In genomic region chr9:42799242-42799641, GRCm38 (mm10) we compare ENCODE assay signal across 11 mouse cellular contexts.
A peak's percentile ranks its signal among the peaks of the same experiment; 100 is the strongest.
DNase-seq lines count a peak whose midpoint lies in the region; ATAC-seq lines count a peak whose summit lies in the region.
"Had no signal": no experiment of that assay in that cellular context is flagged by ENCODE, and none has a peak within 500 bp of the region (broad histone marks: within the 10 kb centered on the region; RNA-seq: fewer than 3 reads in every experiment).

No protein-coding gene starts in this region.

- no peaks in the 10 kb centered on the region for H3K27me3 ChIP-seq in hindbrain, embryonic 16.5 days (replicated peaks; ENCODE audit: control insufficient read depth, insufficient read depth, low read length)
- peaks cover 2% of the 10 kb centered on the region; the same call in 1 of the 2 replicates for H3K27me3 ChIP-seq in hindbrain, embryonic 10.5 days (ENCODE audit: insufficient read depth, poor library complexity, severe bottlenecking)
- H3K27me3 ChIP-seq in neural tube, embryonic 15.5 days (replicated peaks), result no peaks in the 10 kb centered on the region
- no peaks in the 10 kb centered on the region for H3K27me3 ChIP-seq in intestine, embryonic 15.5 days (replicated peaks)

- no peak overlapping the region for H3K27ac ChIP-seq in hindbrain, embryonic 16.5 days (ENCODE audit: low read depth, low read length)
- H3K27ac ChIP-seq in hindbrain, embryonic 10.5 days, result no peak overlapping the region; the same call in 1 of the 2 replicates
- no peak overlapping the region for H3K27ac ChIP-seq in neural tube, embryonic 15.5 days (replicated peaks)
- H3K27ac ChIP-seq in intestine, embryonic 15.5 days, result no peak overlapping the region
- H3K27ac ChIP-seq: stomach, postnatal 0 days had no signal

- peaks cover 15% of the 10 kb centered on the region for H3K4me1 ChIP-seq in hindbrain, embryonic 16.5 days (ENCODE audit: control insufficient read depth, insufficient read depth, low read depth, low read length)
- peaks cover 10% of the 10 kb centered on the region; the same call in 1 of the 2 replicates for H3K4me1 ChIP-seq in hindbrain, embryonic 10.5 days (replicated peaks)
- peaks cover 39% of the 10 kb centered on the region for H3K4me1 ChIP-seq in neural tube, embryonic 15.5 days
- H3K4me1 ChIP-seq in intestine, embryonic 15.5 days (replicated peaks), result peaks cover 27% of the 10 kb centered on the region

- WGBS in hindbrain, embryonic 16.5 days, result 43% methylated on average over 5 of the region's 5 CpGs
- 81% methylated on average over 5 of the region's 5 CpGs for WGBS in hindbrain, embryonic 10.5 days
- 51% methylated on average over 5 of the region's 5 CpGs for WGBS in neural tube, embryonic 15.5 days
- WGBS in intestine, embryonic 15.5 days, result 46% methylated on average over 5 of the region's 5 CpGs

- no peaks in the 10 kb centered on the region for H3K9me3 ChIP-seq in hindbrain, embryonic 16.5 days (ENCODE audit: control insufficient read depth, low read length)
- no peaks in the 10 kb centered on the region for H3K9me3 ChIP-seq in hindbrain, embryonic 10.5 days
- no peaks in the 10 kb centered on the region for H3K9me3 ChIP-seq in neural tube, embryonic 15.5 days (replicated peaks)
- H3K9me3 ChIP-seq in intestine, embryonic 15.5 days, result no peaks in the 10 kb centered on the region

- DNase-seq in adrenal gland, postnatal 14 days, result peak; percentile 37
- no peak for DNase-seq in adrenal gland, postnatal 4 days (ENCODE audit: low spot score in 2 of 2)
- DNase-seq in hindbrain, embryonic 10.5 days (ENCODE audit: low spot score), result no peak
- peak; percentile 45 to 60 for DNase-seq in right cerebral cortex, postnatal 10 days (ENCODE audit: low spot score in 2 of 2)
- no peak for DNase-seq in right cerebral cortex, postnatal 14 days
- DNase-seq: cerebellum, adult 9-10 months; liver, postnatal 0 days had no signal

- H3K4me3 ChIP-seq in hindbrain, embryonic 16.5 days (ENCODE audit: low read length), result no peak overlapping the region
- H3K4me3 ChIP-seq in hindbrain, embryonic 10.5 days, result no peak overlapping the region
- no peak overlapping the region for H3K4me3 ChIP-seq in neural tube, embryonic 15.5 days (replicated peaks)
- no peak overlapping the region for H3K4me3 ChIP-seq in intestine, embryonic 15.5 days (replicated peaks)

- no peaks in the 10 kb centered on the region for H3K36me3 ChIP-seq in hindbrain, embryonic 16.5 days (ENCODE audit: control insufficient read depth, insufficient read depth, low read length)
- no peaks in the 10 kb centered on the region for H3K36me3 ChIP-seq in hindbrain, embryonic 10.5 days
- no peaks in the 10 kb centered on the region for H3K36me3 ChIP-seq in neural tube, embryonic 15.5 days
- no peaks in the 10 kb centered on the region for H3K36me3 ChIP-seq in intestine, embryonic 15.5 days

- ATAC-seq in hindbrain, embryonic 16.5 days, result peak; percentile 50
- ATAC-seq in neural tube, embryonic 15.5 days (ENCODE audit: low FRiP score), result peak; percentile 36
- ATAC-seq in intestine, embryonic 15.5 days, result no peak
- ATAC-seq: liver, postnatal 0 days had no signal

- H3K9ac ChIP-seq in hindbrain, embryonic 16.5 days (ENCODE audit: low read depth, low read length), result no peak overlapping the region
- no peak overlapping the region for H3K9ac ChIP-seq in neural tube, embryonic 15.5 days (replicated peaks)
- no peak overlapping the region for H3K9ac ChIP-seq in intestine, embryonic 15.5 days
- H3K9ac ChIP-seq: liver, postnatal 0 days had no signal

- no peak overlapping the region for H3K4me2 ChIP-seq in hindbrain, embryonic 16.5 days (ENCODE audit: low read length)
- no peak overlapping the region for H3K4me2 ChIP-seq in neural tube, embryonic 15.5 days
- no peak overlapping the region for H3K4me2 ChIP-seq in intestine, embryonic 15.5 days (replicated peaks)

Comparison
In these comparisons a context has a peak if more than half of its experiments do, and no peak if none do; other contexts are left out.
1. DNase-seq: peak in adrenal gland, postnatal 14 days (single experiment) and right cerebral cortex, postnatal 10 days (2 of 2); none in adrenal gland, postnatal 4 days (0 of 2), hindbrain, embryonic 10.5 days (single experiment) and right cerebral cortex, postnatal 14 days (single experiment).